Mouse (Mus musculus): ENCODE data around the gene Etnk1. TPM values are rescaled to one million over a fixed set of nuclear protein-coding genes. Genes with fewer than 3 reads are reported as not detected.

Gene Etnk1
- polyA plus RNA-seq (2012; rRNA removed): 12.2 and 14.9 TPM in 2 replicates

GRCm38 (mm10) chr6:143166452-143167357, at the start of gene Etnk1:
TSS of gene Etnk1 (plus strand) at chr6:143167221.

Other genes starting within 250 kb of the Etnk1 start
- gene St8sia1, start 202.8 kb upstream of the Etnk1 start, polyA plus RNA-seq (2012; rRNA removed): 0.06 and 0.10 TPM in 2 replicates
- gene C2cd5, start 67.1 kb upstream of the Etnk1 start, polyA plus RNA-seq (2012; rRNA removed): 14.2 and 17.1 TPM in 2 replicates

All from liver, embryonic 14 days (tissue).